Mouse (Mus musculus): Measurements from ENCODE around the gene Ciita.

Gene Ciita

DNA sequence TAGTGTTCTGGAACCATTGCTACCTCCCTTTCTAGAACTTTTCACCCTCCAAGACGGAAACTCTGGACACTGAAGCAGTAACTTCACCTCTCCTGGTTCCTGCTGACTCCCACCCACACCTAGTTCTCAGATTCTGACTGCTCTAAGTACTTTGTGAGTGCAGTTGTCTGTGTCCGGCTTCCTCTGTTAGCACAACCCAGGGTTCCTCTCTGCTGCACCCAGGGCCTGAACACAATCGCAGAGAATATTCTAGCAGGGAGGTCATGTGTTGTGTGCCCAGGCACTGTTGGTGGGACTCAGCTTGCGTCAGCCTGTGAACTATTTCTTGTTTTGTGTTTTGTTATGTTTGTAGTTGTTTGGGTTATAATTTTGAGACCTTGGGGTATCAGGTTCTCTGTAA lies 11.9 kb downstream of the Ciita start:
- ChIA-PET CTCF (no interaction called here), POLR2A (interaction anchor here in 1 of 4 experiments (0.7 kb wide), 1 partner anchor 8 kb away, joined by 4 read pairs; no protein-coding TSS in a partner anchor)

DNA sequence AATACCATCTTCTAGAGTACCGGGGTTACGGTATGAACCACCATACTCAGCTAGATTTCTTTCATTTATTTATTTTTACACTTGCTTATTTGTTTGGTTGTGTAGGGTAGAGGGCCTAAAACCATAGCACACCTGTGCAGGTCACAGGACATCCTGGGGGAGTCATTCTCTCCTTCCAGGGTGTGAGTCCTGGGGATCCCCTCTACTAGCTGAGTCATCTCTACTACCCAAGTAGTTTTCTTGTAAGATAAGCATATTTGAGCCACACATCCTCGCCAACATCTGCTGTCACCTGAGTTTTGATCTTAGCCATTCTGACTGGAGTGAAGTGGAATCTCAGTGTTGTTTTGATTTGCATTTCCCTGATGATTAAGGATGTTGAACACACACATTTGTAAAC lies 12.7 kb downstream of the Ciita start:
- ChIA-PET CTCF (no interaction called here), POLR2A (no interaction called here)

DNA sequence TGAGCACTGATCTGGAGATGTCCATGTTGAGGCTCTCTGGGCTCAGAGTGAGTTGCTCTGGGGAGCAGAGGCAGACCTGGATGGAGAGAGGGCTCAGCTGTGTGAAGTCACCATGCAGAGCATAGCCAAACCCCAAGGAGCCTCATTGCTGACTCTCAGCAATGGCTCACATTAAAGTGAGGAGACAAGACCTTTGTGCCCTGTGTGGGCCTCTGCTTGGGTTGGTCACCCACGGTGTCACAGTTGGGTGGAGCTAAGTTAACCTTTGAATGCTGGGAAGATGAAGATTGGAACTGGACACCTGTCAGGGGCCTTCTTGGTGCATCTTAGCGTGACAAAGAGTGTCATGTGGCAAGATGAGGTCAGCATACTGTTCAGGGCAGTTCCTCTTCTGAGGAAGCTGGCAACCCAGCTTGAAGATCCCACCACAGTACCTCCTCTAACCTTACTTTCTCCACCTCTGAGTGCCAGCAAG lies 16.0 kb downstream of the Ciita start:
- ChIA-PET CTCF (interaction anchor here in 2 of 4 experiments (0.6 to 2.1 kb wide), 3 partner anchors 22 to 407 kb away, joined by 3 to 4 read pairs (median 3); no protein-coding TSS in a partner anchor), POLR2A (interaction anchor here in 3 of 4 experiments (0.6 to 1.3 kb wide), 4 partner anchors 8 to 83 kb away, joined by 3 to 5 read pairs (median 4); partner anchors contain the start of gene Nubp1 (in 1 of the 3))

DNA sequence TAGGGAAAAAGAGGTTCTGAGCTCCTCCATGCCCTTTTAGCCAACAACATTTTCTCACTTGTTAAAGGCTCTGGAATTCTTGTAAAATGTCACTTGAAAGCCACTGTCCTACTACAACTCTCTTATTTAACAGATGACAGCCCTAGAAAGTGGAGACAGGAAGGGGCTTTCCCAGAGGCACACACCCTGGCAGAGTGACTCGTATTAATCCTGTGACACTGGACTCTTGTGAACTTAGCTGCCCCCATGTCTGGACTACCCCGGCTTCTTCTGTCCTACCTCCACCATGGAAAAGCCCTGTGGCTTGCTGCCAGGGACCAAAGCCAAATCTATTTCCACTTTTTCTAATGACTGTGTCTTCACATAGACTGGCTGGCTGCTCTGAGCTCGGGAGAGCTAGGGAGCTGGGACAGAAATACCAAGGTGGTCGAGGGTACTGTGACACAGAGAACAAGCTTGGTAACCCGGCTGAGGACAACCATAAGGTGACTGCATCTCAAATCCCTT lies 18.3 kb downstream of the Ciita start:
- ChIA-PET POLR2A (interaction anchor here in 2 of 4 experiments (0.6 to 2.3 kb wide), 5 partner anchors 9 to 107 kb away, joined by 3 to 10 read pairs (median 3); no protein-coding TSS in a partner anchor), CTCF (interaction anchor here in 3 of 4 experiments (0.6 to 1.3 kb wide), 3 partner anchors 25 to 218 kb away, joined by 3 to 6 read pairs (median 3); no protein-coding TSS in a partner anchor)

DNA sequence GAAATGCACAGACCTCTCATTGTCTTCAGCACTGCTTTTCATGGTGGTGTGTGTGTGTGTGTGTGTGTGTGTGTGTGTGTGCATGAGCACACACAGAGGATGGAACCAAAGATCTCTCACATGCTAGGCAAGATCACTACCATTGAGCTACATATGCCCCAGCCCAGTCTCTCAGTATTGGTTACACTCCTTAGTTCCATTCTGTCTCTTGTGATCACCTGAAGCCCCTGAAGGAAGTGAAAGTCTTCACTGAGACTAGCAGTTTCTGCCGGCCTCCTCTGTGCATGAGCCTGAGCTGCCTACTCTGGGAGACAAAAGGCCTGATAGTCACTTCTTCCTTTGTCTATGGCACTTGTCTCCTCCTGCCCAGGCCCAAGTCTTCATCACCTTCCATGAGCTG lies 19.3 kb downstream of the Ciita start:
- CTCF ChIA-PET, result interaction anchor here in 1 of 4 experiments (0.6 to 0.7 kb wide), 2 partner anchors 26 to 453 kb away, joined by 4 read pairs; no protein-coding TSS in a partner anchor
- POLR2A ChIA-PET, result interaction anchor here in 2 of 4 experiments (0.7 to 2.3 kb wide), 4 partner anchors 9 to 85 kb away, joined by 3 to 10 read pairs (median 4); no protein-coding TSS in a partner anchor

DNA sequence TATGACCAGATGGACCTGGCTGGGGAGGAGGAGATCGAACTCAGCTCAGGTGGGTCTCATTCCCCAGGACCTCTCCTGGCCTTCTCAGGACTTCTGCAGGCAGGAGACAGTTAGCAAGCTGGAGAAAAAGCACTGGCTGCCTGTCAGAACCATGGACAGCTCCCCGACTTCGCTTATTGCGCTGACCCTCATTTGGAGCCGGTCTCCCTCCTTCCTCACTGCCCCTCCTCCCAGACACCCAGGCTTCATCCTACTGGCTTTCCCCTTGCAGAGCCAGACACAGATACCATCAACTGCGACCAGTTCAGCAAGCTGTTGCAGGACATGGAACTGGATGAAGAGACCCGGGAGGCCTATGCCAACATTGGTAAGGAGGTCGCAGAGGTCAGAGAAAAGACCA lies 22.0 kb downstream of the Ciita start:
- ChIA-PET CTCF (interaction anchor here (0.6 to 1.3 kb wide), 11 partner anchors 9 to 284 kb away, joined by 3 to 6 read pairs (median 4); no protein-coding TSS in a partner anchor), POLR2A (interaction anchor here in 3 of 4 experiments (0.7 to 2.6 kb wide), 11 partner anchors 10 to 90 kb away, joined by 3 to 12 read pairs (median 5); partner anchors contain the start of gene Nubp1 (in 1 of the 3))

DNA sequence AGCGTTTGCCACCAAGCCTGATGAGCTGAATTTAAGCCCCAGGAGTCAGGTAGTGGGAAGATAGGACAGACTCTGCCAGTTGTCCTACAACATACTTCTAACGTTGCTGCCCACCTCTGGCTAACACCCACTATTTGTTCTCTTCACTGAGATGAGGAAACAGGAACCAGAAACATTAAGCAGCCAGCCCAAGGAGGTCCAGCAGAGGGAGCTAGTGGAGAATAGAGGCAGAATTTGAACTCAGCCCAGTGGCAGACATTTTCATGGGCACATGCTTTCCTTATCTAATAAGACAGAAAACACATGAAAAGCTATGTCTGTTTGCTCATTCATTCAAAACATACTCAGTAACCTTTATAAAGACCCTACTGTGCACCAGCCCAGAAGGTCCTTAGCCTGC lies 23.2 kb downstream of the Ciita start:
- POLR2A ChIA-PET, result interaction anchor here in 2 of 4 experiments (0.5 to 2.6 kb wide), 5 partner anchors 9 to 89 kb away, joined by 3 to 12 read pairs (median 5); no protein-coding TSS in a partner anchor
- CTCF ChIA-PET, result interaction anchor here in 1 of 4 experiments (0.7 kb wide), 1 partner anchor 104 kb away, joined by 3 read pairs; no protein-coding TSS in a partner anchor

DNA sequence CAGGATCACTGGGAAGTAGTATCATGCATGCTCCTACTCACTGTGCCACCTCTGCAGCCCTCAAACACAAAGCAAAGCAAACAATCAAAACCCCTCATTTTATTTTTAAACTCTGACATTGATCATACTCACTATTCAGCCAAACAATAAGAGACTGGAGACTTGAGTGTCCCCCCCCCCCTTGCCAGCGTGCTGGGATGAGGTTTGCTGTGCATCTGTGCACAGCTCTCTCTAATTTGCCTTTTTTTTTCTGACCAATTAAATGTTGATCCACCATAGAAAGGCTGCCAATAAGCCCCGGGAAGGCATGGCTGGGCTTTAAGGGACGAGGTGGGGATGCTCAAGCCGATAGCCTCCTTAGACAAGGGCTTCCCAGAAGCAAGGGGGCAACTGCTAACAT lies 27.6 kb downstream of the Ciita start:
- CTCF ChIA-PET, result no interaction called here

DNA sequence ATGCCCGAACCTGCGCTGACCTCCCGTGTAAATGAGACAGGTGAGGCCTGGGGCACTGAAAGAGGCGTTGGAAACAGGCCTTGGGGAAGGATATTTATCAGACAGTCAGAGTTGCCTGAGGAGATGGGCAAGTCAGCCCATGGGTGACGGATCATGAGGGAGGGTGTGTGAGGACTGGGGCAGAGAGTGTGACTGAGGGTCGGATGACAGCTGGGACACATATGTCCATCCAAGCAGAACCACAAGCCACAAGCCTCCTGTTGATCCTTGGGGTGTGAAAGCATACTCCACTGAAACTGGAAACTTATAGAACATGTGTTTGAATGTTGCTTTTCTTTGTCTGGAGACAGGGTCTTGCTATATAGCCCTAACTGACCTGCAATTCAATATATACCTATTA lies 28.8 kb downstream of the Ciita start:
- ChIA-PET CTCF (no interaction called here), POLR2A (interaction anchor here in 2 of 4 experiments (1.0 to 1.1 kb wide), 2 partner anchors 19 to 34 kb away, joined by 3 read pairs; no protein-coding TSS in a partner anchor)

More for the DNA sequence above, 27.6 kb downstream of the Ciita start:
- POLR2A ChIA-PET, result interaction anchor here in 1 of 4 experiments (0.6 kb wide), 1 partner anchor 39 kb away, joined by 3 read pairs; no protein-coding TSS in a partner anchor

DNA sequence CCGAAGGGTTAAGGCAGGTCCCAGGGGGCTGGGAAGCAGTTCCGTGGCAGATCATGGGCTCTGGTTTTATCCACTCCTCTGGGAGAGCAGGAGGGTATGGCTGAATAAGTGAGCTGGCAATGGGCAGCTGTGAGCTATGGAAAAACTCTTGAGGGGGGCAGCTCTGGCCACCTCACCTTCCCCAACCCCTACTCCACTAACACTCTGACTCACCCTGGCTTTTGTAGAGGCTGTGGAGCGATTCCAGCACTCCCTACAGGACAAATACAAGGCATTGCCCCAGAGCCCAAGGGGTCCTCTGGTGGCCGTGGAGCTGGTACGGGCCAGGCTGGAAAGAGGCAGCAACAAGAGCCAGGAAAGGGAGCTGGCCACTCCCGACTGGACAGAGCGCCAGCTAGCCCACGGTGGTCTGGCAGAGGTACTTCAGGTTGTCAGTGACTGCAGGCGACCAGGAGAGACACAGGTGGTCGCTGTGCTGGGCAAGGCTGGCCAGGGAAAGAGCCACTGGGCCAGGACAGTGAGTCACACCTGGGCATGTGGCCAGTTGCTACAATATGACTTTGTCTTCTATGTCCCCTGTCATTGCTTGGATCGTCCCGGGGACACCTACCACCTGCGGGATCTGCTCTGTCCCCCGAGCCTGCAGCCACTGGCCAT lies 30.7 kb downstream of the Ciita start:
- ChIA-PET CTCF (interaction anchor here (0.6 to 2.8 kb wide), 4 partner anchors 9 to 94 kb away, joined by 3 to 14 read pairs (median 3); no protein-coding TSS in a partner anchor), POLR2A (interaction anchor here in 3 of 4 experiments (0.6 to 3.6 kb wide), 9 partner anchors 9 to 194 kb away, joined by 3 to 14 read pairs (median 4); partner anchors contain the start of genes Ciita (in 1 of the 3) and Dexi (in 1 of the 3))

DNA sequence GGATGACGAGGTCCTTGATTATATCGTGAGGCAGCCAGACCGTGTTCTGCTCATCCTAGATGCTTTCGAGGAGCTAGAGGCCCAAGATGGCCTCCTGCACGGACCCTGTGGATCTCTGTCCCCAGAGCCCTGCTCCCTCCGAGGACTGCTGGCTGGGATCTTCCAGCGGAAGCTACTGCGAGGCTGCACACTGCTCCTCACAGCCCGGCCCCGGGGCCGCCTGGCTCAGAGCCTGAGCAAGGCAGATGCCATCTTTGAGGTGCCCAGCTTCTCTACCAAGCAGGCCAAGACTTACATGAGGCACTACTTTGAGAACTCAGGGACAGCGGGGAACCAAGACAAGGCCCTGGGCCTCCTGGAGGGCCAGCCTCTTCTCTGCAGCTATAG lies 31.3 kb downstream of the Ciita start:
- CTCF ChIA-PET, result interaction anchor here (0.5 to 2.8 kb wide), 7 partner anchors 9 to 232 kb away, joined by 3 to 14 read pairs (median 3); no protein-coding TSS in a partner anchor
- POLR2A ChIA-PET, result interaction anchor here in 2 of 4 experiments (1.1 to 3.6 kb wide), 9 partner anchors 9 to 99 kb away, joined by 3 to 14 read pairs (median 4); partner anchors contain the start of genes Ciita (in 1 of the 2) and Dexi (in 1 of the 2)

DNA sequence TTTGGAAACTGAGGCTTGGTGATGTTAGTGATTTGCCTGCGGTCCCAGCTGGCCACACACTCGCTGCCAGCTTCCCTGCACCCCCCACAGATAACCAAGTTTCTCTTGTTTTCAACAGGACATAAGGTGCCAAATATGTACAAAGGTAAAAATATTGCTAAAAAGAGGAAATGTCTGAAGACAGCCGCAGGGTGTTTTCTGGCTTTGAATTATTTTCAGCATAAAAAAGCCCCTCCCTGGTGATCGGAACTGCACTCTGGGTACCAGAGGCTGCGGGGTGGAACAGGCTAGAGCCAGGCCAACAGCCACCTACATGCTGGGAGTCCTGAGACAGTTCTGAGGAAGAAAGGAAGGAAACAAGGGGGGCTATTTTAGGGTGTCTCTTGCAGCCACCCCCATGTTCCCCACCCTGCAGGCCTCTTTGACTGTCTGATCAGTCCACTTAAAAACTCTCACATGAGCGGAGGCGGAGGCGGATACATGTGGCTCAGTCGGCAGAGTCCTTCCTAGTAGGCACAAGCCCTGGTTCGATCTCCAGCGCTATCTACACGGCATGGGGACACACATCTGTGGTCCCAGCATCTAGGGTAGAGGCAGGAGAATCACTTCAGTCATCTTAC lies 36.2 kb downstream of the Ciita start:
- CTCF ChIA-PET, result interaction anchor here in 1 of 4 experiments (1.2 to 2.3 kb wide), 3 partner anchors 99 to 236 kb away, joined by 3 to 10 read pairs (median 3); no protein-coding TSS in a partner anchor
- POLR2A ChIA-PET, result interaction anchor here in 3 of 4 experiments (0.7 to 8.1 kb wide), 5 partner anchors 52 to 882 kb away, joined by 3 to 45 read pairs (median 5); partner anchors contain the start of gene Nubp1 (in 2 of the 3)

DNA sequence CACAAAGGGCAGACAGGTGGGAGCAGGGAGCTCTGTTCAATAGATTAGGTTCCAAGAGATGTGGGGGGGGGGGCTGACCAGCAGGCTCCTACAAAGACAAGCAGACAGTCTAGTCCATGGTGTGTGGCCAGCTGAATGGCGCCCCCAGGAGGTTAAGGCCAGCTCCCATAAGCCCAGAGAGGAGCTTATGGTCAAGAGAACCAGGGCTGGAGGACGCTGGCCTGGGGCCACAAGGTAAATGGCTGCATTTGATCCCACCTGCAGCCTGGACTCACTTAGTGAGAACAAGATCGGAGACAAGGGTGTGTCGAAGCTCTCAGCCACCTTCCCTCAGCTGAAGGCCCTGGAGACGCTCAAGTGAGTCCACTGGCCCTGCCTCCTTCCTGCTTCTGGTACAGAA lies 38.2 kb downstream of the Ciita start:
- CTCF ChIA-PET, result interaction anchor here (0.5 to 2.3 kb wide), 35 partner anchors 9 to 779 kb away, joined by 3 to 36 read pairs (median 4); partner anchors contain the start of genes Ciita (in 1 of the 4), Nubp1 (in 1 of the 4) and Tvp23a (in 1 of the 4)
- POLR2A ChIA-PET, result interaction anchor here in 3 of 4 experiments (0.6 to 8.1 kb wide), 24 partner anchors 10 to 284 kb away, joined by 3 to 45 read pairs (median 4); partner anchors contain the start of genes Nubp1 (in 2 of the 3) and Tvp23a (in 1 of the 3)

DNA sequence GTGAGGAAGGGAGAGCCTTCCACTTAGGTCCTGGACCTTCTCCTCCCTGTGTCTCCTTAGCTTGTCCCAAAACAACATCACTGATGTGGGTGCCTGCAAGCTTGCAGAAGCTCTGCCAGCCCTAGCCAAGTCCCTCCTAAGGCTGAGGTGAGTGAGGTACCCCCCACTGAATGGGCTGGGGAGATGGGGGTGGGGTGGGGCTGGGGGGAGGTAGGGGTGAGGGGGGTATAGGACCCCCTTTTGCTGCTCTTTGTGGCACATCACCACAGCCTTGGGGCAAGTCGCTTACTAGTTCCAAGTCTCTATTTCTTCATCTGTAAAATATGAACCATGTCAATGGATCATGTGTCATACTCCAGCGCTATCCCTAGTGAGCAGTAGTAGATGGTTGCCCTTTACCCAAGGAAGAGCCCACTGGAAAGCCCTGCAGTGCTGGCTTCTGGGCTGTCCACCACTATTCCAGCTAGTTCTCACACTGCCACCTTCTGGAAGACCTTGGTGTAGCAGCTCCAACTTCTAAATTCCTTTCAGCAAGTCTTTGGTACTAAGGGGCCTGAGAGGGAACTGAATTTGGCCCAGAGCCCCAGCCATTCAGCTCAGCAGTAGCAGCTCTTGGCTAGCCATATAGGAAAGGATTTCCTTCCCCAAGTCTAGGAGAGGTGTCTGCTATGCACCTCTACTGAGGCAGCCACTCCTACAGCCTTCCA lies 41.2 kb downstream of the Ciita start:
- POLR2A ChIA-PET, result interaction anchor here in 3 of 4 experiments (0.6 to 8.1 kb wide), 22 partner anchors 10 to 243 kb away, joined by 3 to 45 read pairs (median 4); partner anchors contain the start of genes Nubp1 (in 2 of the 3), Ciita (in 1 of the 3), Dexi (in 1 of the 3) and Tvp23a (in 1 of the 3)

DNA sequence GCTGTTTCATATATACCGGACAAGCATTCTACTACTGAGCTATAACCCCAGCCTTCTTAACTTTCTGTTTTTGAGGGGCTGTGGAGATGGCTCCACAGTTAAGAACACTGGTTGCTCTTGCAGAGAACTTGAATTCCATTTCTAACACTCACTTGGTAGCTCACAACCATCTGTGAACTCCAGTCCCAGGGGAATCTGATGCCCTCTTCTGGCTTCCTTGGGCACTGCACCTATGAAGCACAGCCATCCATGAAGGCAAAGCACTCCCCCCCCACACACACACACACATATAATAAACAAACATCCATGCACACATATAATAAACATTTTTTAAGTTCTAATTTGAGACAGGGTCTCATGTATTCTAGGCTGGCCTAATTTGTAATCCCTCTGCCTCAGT lies 43.0 kb downstream of the Ciita start:
- ChIA-PET POLR2A (interaction anchor here in 3 of 4 experiments (0.7 to 8.1 kb wide), 16 partner anchors 9 to 246 kb away, joined by 3 to 45 read pairs (median 4); partner anchors contain the start of genes Nubp1 (in 3 of the 3) and Dexi (in 1 of the 3)), CTCF (interaction anchor here (0.6 to 3.9 kb wide), 50 partner anchors 9 to 939 kb away, joined by 3 to 122 read pairs (median 4); partner anchors contain the start of genes Nubp1 (in 1 of the 4) and Tvp23a (in 1 of the 4))

More for the DNA sequence above, 41.2 kb downstream of the Ciita start:
- CTCF ChIA-PET, result interaction anchor here (0.6 to 3.9 kb wide), 51 partner anchors 8 to 250 kb away, joined by 3 to 122 read pairs (median 5); partner anchors contain the start of genes Dexi (in 2 of the 4), Tvp23a (in 2 of the 4), Nubp1 (in 1 of the 4) and Tekt5 (in 1 of the 4)

DNA sequence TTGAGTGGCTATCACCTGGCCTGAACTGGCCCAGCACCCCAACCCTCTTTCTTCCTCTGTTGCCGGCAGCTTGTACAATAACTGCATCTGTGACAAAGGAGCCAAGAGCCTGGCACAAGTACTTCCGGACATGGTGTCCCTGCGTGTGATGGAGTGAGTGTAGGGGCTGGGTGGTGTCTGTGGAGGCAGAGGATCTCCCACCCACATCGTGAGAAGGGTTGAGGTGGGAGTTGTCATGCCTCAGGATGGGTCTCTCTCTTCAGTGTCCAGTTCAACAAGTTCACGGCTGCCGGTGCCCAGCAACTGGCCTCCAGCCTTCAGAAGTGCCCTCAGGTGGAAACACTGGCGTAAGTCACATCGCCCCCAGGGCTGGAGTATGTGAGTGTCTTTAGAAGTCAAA lies 43.8 kb downstream of the Ciita start:
- POLR2A ChIA-PET, result interaction anchor here in 2 of 4 experiments (1.0 to 1.2 kb wide), 4 partner anchors 8 to 111 kb away, joined by 3 to 4 read pairs (median 4); no protein-coding TSS in a partner anchor
- CTCF ChIA-PET, result interaction anchor here (0.7 to 3.9 kb wide), 14 partner anchors 8 to 243 kb away, joined by 3 to 122 read pairs (median 7); no protein-coding TSS in a partner anchor

Data from embryonic stem cell, embryonic (primary cell).